Mouse (Mus musculus): ENCODE measurements at regions not wholly inside any gene's neighbourhood (a gene's known extent, or its start where the extent isn't known, plus 50 kb on each side); places are given as distances from the start of the nearest gene placed in this dataset.

GRCm38 (mm10) chr6:100973366-100974090, 140.1 kb downstream of the Ppp4r2 start:
- peak; percentile 7 for DNase-seq (ENCODE audit: low spot score)

GRCm38 (mm10) chr6:100974716-100975115, 141.3 kb downstream of the Ppp4r2 start:
- no peak for DNase-seq (ENCODE audit: low spot score)

GRCm38 (mm10) chr6:100975835-100976234, 142.4 kb downstream of the Ppp4r2 start:
- no peak for DNase-seq (ENCODE audit: low spot score)

- DNase-seq (ENCODE audit: low spot score): no peak
Observed at GRCm38 (mm10) chr6:100977201-100977691, 143.8 kb downstream of the Ppp4r2 start.

- no peak for DNase-seq (ENCODE audit: low spot score)
Observed at GRCm38 (mm10) chr6:100978113-100978512, 144.7 kb downstream of the Ppp4r2 start.

- no peak for DNase-seq (ENCODE audit: low spot score)
Observed at GRCm38 (mm10) chr6:100978727-100979460, 145.5 kb downstream of the Ppp4r2 start.

GRCm38 (mm10) chr6:100980156-100980555, 146.7 kb downstream of the Ppp4r2 start:
- no peak for DNase-seq (ENCODE audit: low spot score)

GRCm38 (mm10) chr6:100984861-100985260, 151.4 kb downstream of the Ppp4r2 start:
- DNase-seq (ENCODE audit: low spot score): no peak

- no peak for DNase-seq (ENCODE audit: low spot score)
Observed at GRCm38 (mm10) chr6:100985334-100985937, 152.0 kb downstream of the Ppp4r2 start.

GRCm38 (mm10) chr6:100988521-100988920, 155.1 kb downstream of the Ppp4r2 start:
- DNase-seq (ENCODE audit: low spot score): no peak

- no peak for DNase-seq (ENCODE audit: low spot score)
Observed at GRCm38 (mm10) chr6:100993421-100993820, 160.0 kb downstream of the Ppp4r2 start.

- no peak for DNase-seq (ENCODE audit: low spot score)
Observed at GRCm38 (mm10) chr6:100995874-100996560, 162.6 kb downstream of the Ppp4r2 start.

- DNase-seq (ENCODE audit: low spot score): peak; percentile 22
Observed at GRCm38 (mm10) chr6:100998285-100998684, 164.9 kb downstream of the Ppp4r2 start.

GRCm38 (mm10) chr6:101003901-101004300, 170.5 kb downstream of the Ppp4r2 start:
- DNase-seq (ENCODE audit: low spot score): no peak

GRCm38 (mm10) chr6:101021650-101022049, 188.2 kb downstream of the Ppp4r2 start:
- DNase-seq (ENCODE audit: low spot score): no peak

- no peak for DNase-seq (ENCODE audit: low spot score)
Observed at GRCm38 (mm10) chr6:101025816-101026215, 192.4 kb downstream of the Ppp4r2 start.

GRCm38 (mm10) chr6:101027462-101027861, 194.0 kb downstream of the Ppp4r2 start:
- DNase-seq (ENCODE audit: low spot score): no peak

- DNase-seq (ENCODE audit: low spot score): no peak
Observed at GRCm38 (mm10) chr6:101029436-101029835, 196.0 kb downstream of the Ppp4r2 start.

- DNase-seq (ENCODE audit: low spot score): no peak
Observed at GRCm38 (mm10) chr6:101030451-101031125, 197.2 kb downstream of the Ppp4r2 start.

GRCm38 (mm10) chr6:101046755-101047154, 213.3 kb downstream of the Ppp4r2 start:
- no peak for DNase-seq (ENCODE audit: low spot score)

- DNase-seq (ENCODE audit: low spot score): no peak
Observed at GRCm38 (mm10) chr6:101047195-101047594, 213.8 kb downstream of the Ppp4r2 start.

- no peak for DNase-seq (ENCODE audit: low spot score)
Observed at GRCm38 (mm10) chr6:101048431-101048830, 215.0 kb downstream of the Ppp4r2 start.

All from adipocyte (in vitro differentiated cells).